Mouse (Mus musculus) hematopoietic multipotent progenitor cell, adult 10-12 weeks (in vitro differentiated cells): ENCODE data around the gene Mtus2. TPM values are rescaled to one million over a fixed set of nuclear protein-coding genes. Genes with fewer than 3 reads are reported as not detected.

Experiments
- polyA plus RNA-seq: library from polyadenylated mRNA; stranded (reverse); fragments of >175 nt; gene quantifications from 2 replicates; pipeline ENCODE4 v1.2.3, GENCODE M21; 2012; ENCODE audit warnings: low replicate concordance

Gene Mtus2
- 0.42 TPM in 1 of 2 replicates, not detected in the other for polyA plus RNA-seq

DNA sequence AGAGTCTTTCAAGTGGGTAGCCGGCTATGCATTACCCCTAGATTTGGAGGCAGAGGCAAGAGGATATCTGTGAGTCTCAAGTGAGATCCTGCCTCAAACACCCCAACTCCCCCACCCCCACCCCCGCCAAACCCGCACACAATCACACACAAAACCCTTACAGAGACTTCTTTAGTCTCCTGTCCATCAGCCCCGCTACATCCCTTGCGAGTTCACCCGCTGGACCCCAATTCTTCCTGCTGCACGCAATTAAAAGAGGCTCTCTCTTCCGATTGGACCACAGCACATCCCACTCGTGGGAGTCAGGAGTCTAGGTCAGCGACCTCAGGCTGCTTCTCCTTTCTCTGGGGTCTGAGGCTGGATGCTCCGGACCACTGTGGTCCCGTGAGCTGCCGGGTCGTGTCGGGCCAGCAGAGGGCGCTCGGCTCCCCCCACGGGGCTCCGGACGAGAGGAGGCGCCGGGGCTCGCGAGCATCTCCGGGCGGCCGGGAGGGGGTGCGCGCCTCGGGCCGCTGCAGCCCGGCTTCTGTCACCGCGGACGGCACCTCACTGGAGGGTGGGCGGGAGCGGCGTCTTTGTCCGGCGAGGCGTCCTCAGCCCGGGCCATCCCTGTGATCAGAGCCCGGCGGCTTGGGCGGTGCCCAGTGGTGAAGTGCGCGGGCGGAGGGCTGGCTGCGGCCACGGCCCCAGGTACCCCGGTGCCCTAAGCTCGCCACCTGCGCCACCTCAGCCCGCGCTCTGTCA is at the start of gene Mtus2:
Mtus2 (plus strand) TSS at position 500 of the 744 bp plus-strand sequence.

Other genes starting within 250 kb of the Mtus2 start
- gene Flt1, start 231.3 kb upstream of the Mtus2 start, polyA plus RNA-seq = 0.46 and 0.57 TPM in 2 replicates
- 15.8 and 16.6 TPM in 2 replicates for gene Pomp, start 96.9 kb upstream of the Mtus2 start, polyA plus RNA-seq
- gene Slc46a3, start 62.5 kb upstream of the Mtus2 start, polyA plus RNA-seq = 31.5 and 42.5 TPM in 2 replicates